Mouse (Mus musculus): ENCODE data around the gene Dlx3. TPM values are rescaled to one million over a fixed set of nuclear protein-coding genes. Genes with fewer than 3 reads are reported as not detected.

Dlx3 gene
- polyA plus RNA-seq, 1 experiment from 2014 or later = 4.7 TPM

- ATAC-seq (ENCODE audit: low FRiP score) = no peak
- no peak overlapping the region for H3K4me3 ChIP-seq
- 83% methylated on average over 10 of the region's 10 CpGs for WGBS
Measured at GRCm38 (mm10) chr11:95095596-95095995, 24.3 kb upstream of the Dlx3 start.

GRCm38 (mm10) chr11:95096608-95097373, 23.1 kb upstream of the Dlx3 start:
- 49% methylated on average over 4 of the region's 4 CpGs for WGBS
- Histone ChIP-seq H3K36me3 (no peaks in the 10 kb centered on the region), H3K9ac (no peak overlapping the region), H3K9me3 (replicated peaks) (no peaks in the 10 kb centered on the region), H3K4me3 (no peak overlapping the region), H3K27me3 (no peaks in the 10 kb centered on the region), H3K4me2 (replicated peaks) (no peak overlapping the region), H3K27ac (no peak overlapping the region), H3K4me1 (peaks cover 14% of the 10 kb centered on the region; the same call in 1 of the 2 replicates)
- ATAC-seq (ENCODE audit: low FRiP score) = no peak

More at GRCm38 (mm10) chr11:95095596-95095995, 24.3 kb upstream of the Dlx3 start:
- Histone ChIP-seq H3K27ac (no peak overlapping the region), H3K4me1 (peaks cover 10% of the 10 kb centered on the region; the same call in 1 of the 2 replicates), H3K9me3 (replicated peaks) (no peaks in the 10 kb centered on the region), H3K4me2 (replicated peaks) (no peak overlapping the region), H3K36me3 (no peaks in the 10 kb centered on the region), H3K27me3 (no peaks in the 10 kb centered on the region), H3K9ac (no peak overlapping the region)

GRCm38 (mm10) chr11:95097889-95098288, 22.0 kb upstream of the Dlx3 start:
- Histone ChIP-seq H3K4me2 (replicated peaks) (no peak overlapping the region), H3K4me1 (peaks cover 14% of the 10 kb centered on the region; the same call in 1 of the 2 replicates), H3K36me3 (no peaks in the 10 kb centered on the region), H3K27ac (no peak overlapping the region), H3K9me3 (replicated peaks) (no peaks in the 10 kb centered on the region), H3K4me3 (no peak overlapping the region), H3K9ac (no peak overlapping the region), H3K27me3 (no peaks in the 10 kb centered on the region)
- ATAC-seq (ENCODE audit: low FRiP score) = no peak
- 65% methylated on average over 6 of the region's 6 CpGs for WGBS

GRCm38 (mm10) chr11:95098346-95099095, 21.4 kb upstream of the Dlx3 start:
- H3K36me3 ChIP-seq = no peaks in the 10 kb centered on the region
- H3K4me1 ChIP-seq = peaks cover 14% of the 10 kb centered on the region; the same call in 1 of the 2 replicates
- H3K9ac ChIP-seq = no peak overlapping the region
- no peaks in the 10 kb centered on the region for H3K27me3 ChIP-seq
- H3K4me3 ChIP-seq = no peak overlapping the region
- no peak overlapping the region for H3K4me2 ChIP-seq (replicated peaks)
- H3K27ac ChIP-seq = no peak overlapping the region
- no peak for ATAC-seq (ENCODE audit: low FRiP score)
- 84% methylated on average over 5 of the region's 5 CpGs for WGBS
- no peaks in the 10 kb centered on the region for H3K9me3 ChIP-seq (replicated peaks)

GRCm38 (mm10) chr11:95100393-95100792, 19.5 kb upstream of the Dlx3 start:
- 14% methylated on average over 3 of the region's 3 CpGs for WGBS

GRCm38 (mm10) chr11:95101071-95101788, 18.7 kb upstream of the Dlx3 start:
- no peak overlapping the region for H3K4me2 ChIP-seq (replicated peaks)
- H3K27me3 ChIP-seq = peaks cover 14% of the 10 kb centered on the region
- no peaks in the 10 kb centered on the region for H3K36me3 ChIP-seq
- peaks cover 25% of the 10 kb centered on the region for H3K4me1 ChIP-seq
- WGBS = 19% methylated on average over 16 of the region's 16 CpGs
- H3K27ac ChIP-seq = no peak overlapping the region
- no peak overlapping the region for H3K4me3 ChIP-seq
- no peaks in the 10 kb centered on the region for H3K9me3 ChIP-seq (replicated peaks)
- no peak overlapping the region for H3K9ac ChIP-seq
- no peak for ATAC-seq (ENCODE audit: low FRiP score)

More at GRCm38 (mm10) chr11:95100393-95100792, 19.5 kb upstream of the Dlx3 start:
- Histone ChIP-seq H3K9ac (no peak overlapping the region), H3K27me3 (peaks cover 6% of the 10 kb centered on the region; the same call in 1 of the 2 replicates), H3K9me3 (replicated peaks) (no peaks in the 10 kb centered on the region), H3K27ac (no peak overlapping the region), H3K36me3 (no peaks in the 10 kb centered on the region), H3K4me1 (peaks cover 22% of the 10 kb centered on the region), H3K4me3 (no peak overlapping the region), H3K4me2 (replicated peaks) (no peak overlapping the region)
- no peak for ATAC-seq (ENCODE audit: low FRiP score)

GRCm38 (mm10) chr11:95102161-95102904, 17.6 kb upstream of the Dlx3 start:
- no peaks in the 10 kb centered on the region for H3K36me3 ChIP-seq
- H3K4me1 ChIP-seq = peaks cover 21% of the 10 kb centered on the region
- H3K9me3 ChIP-seq (replicated peaks) = no peaks in the 10 kb centered on the region
- no peak overlapping the region for H3K4me3 ChIP-seq
- WGBS = 93% methylated on average over 19 of the region's 19 CpGs
- H3K27me3 ChIP-seq = peaks cover 17% of the 10 kb centered on the region
- ATAC-seq (ENCODE audit: low FRiP score) = no peak
- no peak overlapping the region for H3K4me2 ChIP-seq (replicated peaks)
- H3K27ac ChIP-seq = no peak overlapping the region
- H3K9ac ChIP-seq = no peak overlapping the region

GRCm38 (mm10) chr11:95104266-95104665, 15.7 kb upstream of the Dlx3 start:
- no peak overlapping the region for H3K4me2 ChIP-seq (replicated peaks)
- H3K9me3 ChIP-seq (replicated peaks) = no peaks in the 10 kb centered on the region
- H3K4me3 ChIP-seq = no peak overlapping the region
- H3K27me3 ChIP-seq = peaks cover 20% of the 10 kb centered on the region
- no peaks in the 10 kb centered on the region for H3K36me3 ChIP-seq
- peaks cover 21% of the 10 kb centered on the region for H3K4me1 ChIP-seq
- WGBS = 69% methylated on average over 6 of the region's 6 CpGs
- no peak overlapping the region for H3K9ac ChIP-seq
- no peak overlapping the region for H3K27ac ChIP-seq
- no peak for ATAC-seq (ENCODE audit: low FRiP score)

- Histone ChIP-seq H3K9ac (no peak overlapping the region), H3K4me3 (no peak overlapping the region; the same call in 1 of the 2 replicates), H3K27me3 (peaks cover 20% of the 10 kb centered on the region), H3K4me2 (replicated peaks) (peak overlapping the region; percentile 44), H3K9me3 (replicated peaks) (no peaks in the 10 kb centered on the region), H3K27ac (no peak overlapping the region), H3K4me1 (peaks cover 21% of the 10 kb centered on the region), H3K36me3 (no peaks in the 10 kb centered on the region)
- WGBS = 5% methylated on average over 25 of the region's 25 CpGs
- 0 out of 2 replicates have a peak, but pooled peaks have one; percentile 27 for ATAC-seq (ENCODE audit: low FRiP score)
Measured at GRCm38 (mm10) chr11:95105274-95105874, 14.5 kb upstream of the Dlx3 start.

- peaks cover 20% of the 10 kb centered on the region for H3K27me3 ChIP-seq
- no peaks in the 10 kb centered on the region for H3K36me3 ChIP-seq
- 32% methylated on average over 23 of the region's 23 CpGs for whole genome bisulfite sequencing
- no peak overlapping the region for H3K9ac ChIP-seq
- 0 out of 2 replicates have a peak overlapping the region, but pooled peaks have one; percentile 13 for H3K4me2 ChIP-seq (replicated peaks)
- no peak overlapping the region for H3K4me3 ChIP-seq
- H3K9me3 ChIP-seq (replicated peaks) = no peaks in the 10 kb centered on the region
- H3K27ac ChIP-seq = no peak overlapping the region
- peaks cover 14% of the 10 kb centered on the region for H3K4me1 ChIP-seq
- 0 out of 2 replicates have a peak, but pooled peaks have one; percentile 43 for ATAC-seq (ENCODE audit: low FRiP score)
Measured at GRCm38 (mm10) chr11:95106440-95107236, 13.3 kb upstream of the Dlx3 start.
